Mouse (Mus musculus): ENCODE measurements around the gene Slc35c2.

The Slc35c2 gene

DNA sequence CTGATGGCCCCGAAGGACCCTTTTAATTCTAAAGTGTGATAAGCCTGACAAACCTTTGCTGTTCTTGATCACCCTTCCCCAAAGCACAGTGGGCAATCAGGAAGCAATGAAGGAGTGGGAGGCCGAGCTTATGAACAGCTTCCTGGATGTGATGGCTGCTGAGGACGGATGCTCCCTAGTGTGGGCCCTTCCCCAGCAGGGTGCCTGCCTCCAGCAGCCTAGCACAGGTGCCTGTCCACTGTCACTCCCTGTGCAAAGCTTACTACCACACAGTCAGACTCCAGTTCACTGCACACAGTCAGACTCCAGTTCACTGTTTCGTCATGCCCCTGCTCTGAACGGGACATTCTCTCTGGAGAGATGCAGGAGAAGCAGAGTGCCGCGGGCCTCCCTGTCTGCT is 24.7 kb upstream of the Slc35c2 start:
- DNase-seq (ENCODE audit: low spot score in 2 of 2) = no peak

DNA sequence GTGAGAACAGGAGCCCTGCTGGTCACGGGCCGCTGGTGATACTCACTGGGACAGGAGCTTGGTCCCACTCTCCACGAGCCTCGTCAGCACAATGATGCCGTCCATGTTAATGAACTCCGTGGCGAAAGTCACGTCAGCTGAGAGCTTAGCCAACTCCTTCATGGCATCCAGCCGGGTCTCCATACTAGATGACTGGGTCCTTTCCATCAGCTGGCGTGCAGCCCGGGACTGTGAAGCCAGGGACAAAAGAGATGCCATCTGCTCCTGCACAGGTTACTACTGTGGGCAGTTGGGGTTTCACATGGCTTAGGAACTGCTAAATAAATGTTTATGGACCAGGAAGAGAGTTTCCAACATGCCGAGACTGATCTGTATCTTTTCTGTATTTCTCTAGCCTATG is 23.9 kb upstream of the Slc35c2 start:
- DNase-seq (ENCODE audit: low spot score in 2 of 2) = no peak

DNA sequence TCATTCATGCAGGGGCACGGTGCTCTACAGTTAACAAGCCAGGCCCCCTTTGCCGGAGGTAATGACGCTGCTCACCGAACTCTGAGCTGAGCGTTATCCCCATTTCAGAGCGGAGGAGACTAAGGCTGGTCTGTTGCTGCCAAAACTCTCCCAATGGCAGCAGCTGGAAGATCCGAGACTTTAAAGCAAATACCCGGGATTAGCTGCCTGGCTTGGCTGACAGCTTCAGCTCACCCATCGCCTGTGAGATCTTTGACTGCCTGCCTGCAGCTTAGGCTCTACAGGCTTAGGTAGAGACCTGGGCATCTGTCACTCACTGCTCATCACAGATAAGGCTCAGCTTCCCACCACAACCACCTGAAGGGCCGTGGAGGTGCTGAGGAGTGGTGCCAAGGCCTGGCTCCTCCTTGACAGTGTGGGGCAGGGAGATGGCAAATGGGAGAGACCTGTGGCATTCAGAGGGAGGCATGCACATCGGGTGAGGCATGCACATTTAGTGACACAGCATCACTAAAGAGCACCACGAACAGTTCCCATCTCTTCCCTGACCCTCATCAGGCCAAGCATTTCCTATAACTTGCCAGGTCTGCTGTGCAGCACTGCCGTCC is 23.3 kb upstream of the Slc35c2 start:
- DNase-seq (ENCODE audit: low spot score in 2 of 2) = no peak

DNA sequence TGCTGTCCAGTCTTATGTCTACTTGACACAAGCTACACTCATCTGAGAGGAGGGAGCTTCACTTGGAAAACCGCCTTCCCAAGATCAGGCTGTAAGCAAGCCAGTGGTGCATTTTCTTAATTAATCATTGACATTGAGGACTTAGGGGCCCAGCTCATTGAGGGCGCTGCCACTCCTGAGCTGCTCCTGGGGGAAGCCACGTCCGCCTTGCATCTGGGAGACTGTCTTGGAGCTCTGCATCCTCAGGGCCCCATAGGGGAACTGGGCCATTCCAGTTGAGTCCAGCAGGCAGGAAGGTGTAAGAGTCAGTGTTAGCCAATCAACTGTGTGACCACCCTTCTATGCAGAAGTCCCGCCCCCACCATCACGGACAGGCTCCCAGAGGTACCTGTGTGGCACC is 20.1 kb upstream of the Slc35c2 start:
- no peak for DNase-seq (ENCODE audit: low spot score in 2 of 2)

GRCm38 (mm10) chr2:165305438-165305837 is 17.8 kb upstream of the Slc35c2 start:
- DNase-seq (ENCODE audit: low spot score in 2 of 2) = no peak

DNA sequence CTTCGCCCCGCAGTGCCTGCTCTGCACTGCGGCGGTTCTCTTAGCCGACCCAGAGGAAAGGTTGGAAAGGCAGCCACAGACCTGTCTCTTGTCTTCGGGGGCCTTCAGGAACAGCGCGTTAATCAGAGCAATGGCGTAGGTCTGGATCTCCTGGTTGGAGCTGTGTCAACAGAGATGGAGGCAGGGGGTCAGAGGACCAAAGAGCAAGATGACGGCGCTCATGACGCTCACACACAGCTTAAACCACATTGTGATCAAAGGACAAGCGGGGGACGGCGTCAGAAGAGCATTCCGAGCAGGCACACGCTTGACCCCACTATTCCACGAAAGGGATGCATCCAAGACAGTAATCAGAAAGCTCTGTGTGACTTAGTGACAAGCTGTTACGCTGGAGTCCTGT is 17.1 kb upstream of the Slc35c2 start:
- DNase-seq (ENCODE audit: low spot score in 2 of 2) = no peak

GRCm38 (mm10) chr2:165303354-165304012 is 15.8 kb upstream of the Slc35c2 start:
- DNase-seq (ENCODE audit: low spot score in 2 of 2) = no peak

DNA sequence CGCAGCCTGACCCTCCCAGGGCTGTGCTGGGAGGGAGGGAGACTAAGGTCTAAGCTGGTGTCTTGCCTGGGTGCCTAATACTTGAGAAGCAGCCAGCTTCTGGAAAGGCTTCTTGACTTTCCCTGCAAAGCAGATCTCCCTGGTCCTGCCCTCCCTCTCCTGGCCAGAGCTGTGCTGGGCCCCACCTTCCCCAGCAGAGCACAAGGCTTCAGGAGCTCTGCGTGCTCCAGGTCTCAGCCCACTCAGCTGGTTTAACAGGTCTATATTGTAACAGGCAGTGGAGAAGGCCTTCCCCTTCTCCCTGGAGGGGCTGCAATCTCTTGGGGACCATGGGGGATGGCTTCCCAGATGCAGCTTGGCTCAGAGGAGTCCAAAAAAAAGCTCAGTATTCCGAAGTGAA is 13.7 kb upstream of the Slc35c2 start:
- DNase-seq (ENCODE audit: low spot score in 2 of 2) = no peak

DNA sequence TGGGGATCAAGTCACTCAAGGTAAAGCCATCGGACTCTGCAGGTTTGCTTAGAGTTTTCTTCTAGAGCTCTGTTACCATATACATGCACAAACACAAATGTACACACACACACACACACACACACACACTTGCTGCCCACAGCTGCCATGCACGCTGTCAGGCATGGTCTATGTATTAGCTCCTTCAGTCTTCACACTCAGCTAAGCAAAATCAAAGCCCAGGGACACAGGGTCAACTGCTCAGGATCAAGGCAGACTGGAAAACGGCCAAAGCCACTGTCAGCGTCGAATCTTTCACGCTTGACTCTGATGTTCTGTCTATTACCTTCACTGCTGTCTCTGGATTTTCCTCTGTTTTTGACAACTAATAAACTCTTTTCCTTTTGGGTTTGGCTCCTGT is 13.2 kb upstream of the Slc35c2 start:
- DNase-seq (ENCODE audit: low spot score in 2 of 2) = no peak

DNA sequence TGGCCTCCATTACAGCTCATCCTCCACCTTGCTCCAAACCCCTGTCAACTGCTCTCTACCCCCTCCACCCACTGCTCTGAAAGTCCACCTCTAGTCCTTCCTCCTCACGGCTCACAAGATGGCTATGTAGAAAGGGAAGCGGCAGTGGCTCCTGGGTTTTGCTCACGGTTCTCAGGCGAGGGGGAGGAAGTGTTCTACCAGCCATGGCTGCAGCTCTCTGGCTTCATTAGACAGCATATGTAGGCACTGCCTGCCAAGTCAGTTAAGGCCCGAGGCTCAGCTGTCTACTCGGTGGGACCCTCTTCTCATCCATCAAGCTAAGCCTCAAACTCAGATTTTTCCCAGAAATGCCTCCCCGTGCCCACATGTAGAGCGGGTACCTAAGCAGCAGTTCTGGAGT is 12.8 kb upstream of the Slc35c2 start:
- no peak for DNase-seq (ENCODE audit: low spot score in 2 of 2)

DNA sequence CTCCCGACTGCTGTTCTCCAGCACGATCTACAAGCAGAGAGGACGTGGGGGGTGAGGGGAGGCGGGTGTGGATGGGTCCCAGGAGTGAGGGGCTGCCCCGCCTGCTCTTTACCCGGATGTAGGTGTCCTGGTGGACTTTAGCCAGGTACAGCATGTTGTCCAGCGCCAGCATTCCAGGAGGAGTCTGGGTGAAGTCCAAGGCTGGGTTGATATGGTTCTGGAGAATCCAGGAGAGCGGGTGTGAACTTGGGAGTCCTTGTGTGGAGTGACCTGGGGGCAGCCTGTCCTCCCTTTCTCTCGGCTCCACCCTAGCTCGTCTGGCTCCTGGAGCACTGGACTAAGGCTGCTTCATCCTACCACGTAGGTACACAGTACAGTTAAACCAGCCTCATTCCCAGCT is 9.8 kb upstream of the Slc35c2 start:
- no peak for DNase-seq (ENCODE audit: low spot score in 2 of 2)

DNA sequence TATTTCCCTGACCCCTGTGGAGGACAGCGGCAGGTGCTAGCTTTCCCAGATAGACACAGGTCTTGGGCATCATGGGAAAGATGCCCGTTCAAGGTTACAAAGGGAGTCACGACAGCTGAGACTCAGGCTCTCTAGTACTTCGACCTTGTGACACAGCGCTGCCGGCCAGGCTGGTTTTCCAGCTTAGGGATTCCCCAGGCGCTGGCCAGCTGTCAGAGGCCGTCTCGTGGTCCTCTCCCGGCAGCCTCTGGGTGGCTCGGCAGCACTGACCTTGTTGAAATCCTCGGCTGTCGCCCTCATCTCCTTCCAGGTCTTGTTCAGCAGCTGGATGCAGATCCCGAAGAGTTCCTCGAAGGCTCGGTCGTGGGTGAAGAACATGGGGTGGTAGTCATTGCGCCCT is 8.9 kb upstream of the Slc35c2 start:
- DNase-seq (ENCODE audit: low spot score in 2 of 2) = no peak

DNA sequence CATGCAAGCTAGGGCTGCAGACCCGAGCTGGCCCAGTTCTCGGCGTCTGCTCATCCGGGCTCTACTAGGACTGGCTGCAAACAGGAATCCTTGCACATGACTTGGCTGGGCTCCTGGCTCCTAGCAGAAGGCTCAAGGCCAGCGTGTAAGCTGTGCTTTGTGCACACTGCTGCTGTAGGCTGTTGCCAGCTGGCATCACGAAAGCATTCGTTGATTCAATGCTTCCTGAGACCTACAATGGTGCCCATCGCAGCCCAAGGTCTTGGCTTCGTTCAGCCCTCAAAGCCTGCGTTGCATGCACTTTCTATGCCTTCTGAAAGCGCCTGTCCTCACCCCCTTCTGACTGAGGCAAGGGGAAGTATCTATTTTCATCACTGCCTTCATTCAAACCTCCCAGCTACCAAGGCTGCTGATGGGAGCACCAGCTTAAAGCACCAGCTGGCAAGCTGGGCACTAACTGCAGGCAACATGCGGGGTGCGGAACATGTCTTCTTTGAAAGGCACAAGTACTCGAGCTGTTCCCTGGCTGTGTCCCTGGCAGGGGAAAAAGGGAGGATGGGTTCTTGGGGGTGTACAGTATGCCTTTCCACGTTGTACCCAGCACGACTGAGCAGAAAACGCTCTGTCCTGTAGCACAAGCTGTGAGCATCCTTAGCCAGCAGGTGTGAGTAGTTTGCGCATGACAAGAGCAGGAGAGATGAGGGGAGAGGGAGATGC is 804 bp upstream of the Slc35c2 start:
- DNase-seq (ENCODE audit: low spot score in 2 of 2) = peak; percentile 49 to 80

- DNase-seq (ENCODE audit: low spot score in 2 of 2) = no peak
Observed at GRCm38 (mm10) chr2:165286361-165287201, 1.1 kb downstream of the Slc35c2 start.

GRCm38 (mm10) chr2:165285621-165286020 is 2.0 kb downstream of the Slc35c2 start:
- DNase-seq (ENCODE audit: low spot score in 2 of 2) = no peak

DNA sequence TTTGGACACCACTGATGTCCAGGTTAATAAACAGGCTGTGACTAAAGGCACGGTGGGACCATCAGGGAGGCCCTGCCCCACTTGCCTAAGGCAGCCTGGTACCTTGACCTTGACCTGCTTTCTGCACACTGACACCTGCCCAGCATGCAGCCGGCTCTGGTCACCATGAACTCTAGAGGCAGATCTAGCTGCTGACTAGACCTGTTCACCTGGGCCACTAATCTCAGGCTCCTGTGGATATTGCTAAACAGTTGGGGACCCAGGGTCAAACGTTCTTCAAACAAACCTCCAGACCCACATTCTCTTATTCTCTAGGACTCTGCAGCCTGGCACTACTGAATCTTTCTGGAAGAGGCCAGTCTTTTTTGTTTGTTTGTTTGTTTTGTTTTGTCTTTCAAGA is 2.6 kb downstream of the Slc35c2 start:
- DNase-seq (ENCODE audit: low spot score in 2 of 2) = no peak

GRCm38 (mm10) chr2:165284377-165284776 is 3.3 kb downstream of the Slc35c2 start:
- DNase-seq (ENCODE audit: low spot score in 2 of 2) = no peak

DNA sequence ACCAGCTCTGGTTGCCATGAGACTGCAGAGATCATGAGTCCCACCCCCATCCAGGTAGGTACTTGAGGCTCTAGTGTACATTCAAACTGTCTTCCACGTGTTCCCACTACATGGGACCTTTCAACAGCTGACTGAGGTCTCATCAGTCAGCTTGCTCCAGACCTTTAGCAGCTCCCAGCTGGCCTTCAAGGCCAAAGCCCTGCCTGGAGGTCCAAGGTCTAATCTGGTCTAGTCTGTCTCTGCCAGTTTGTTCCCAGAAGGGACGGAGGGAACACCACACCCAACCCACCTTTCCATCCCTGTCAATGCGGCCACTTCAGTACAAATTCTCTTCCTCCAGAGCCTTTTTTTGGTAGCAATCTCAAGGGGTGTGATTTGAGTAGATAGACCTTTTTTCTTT is 4.0 kb downstream of the Slc35c2 start:
- no peak for DNase-seq (ENCODE audit: low spot score in 2 of 2)

GRCm38 (mm10) chr2:165281779-165282311 is 5.8 kb downstream of the Slc35c2 start:
- peak in 1 of 2 experiments; percentile 31 for DNase-seq (ENCODE audit: low spot score in 2 of 2)

GRCm38 (mm10) chr2:165279351-165279750 is 8.3 kb downstream of the Slc35c2 start:
- no peak for DNase-seq (ENCODE audit: low spot score in 2 of 2)

DNA sequence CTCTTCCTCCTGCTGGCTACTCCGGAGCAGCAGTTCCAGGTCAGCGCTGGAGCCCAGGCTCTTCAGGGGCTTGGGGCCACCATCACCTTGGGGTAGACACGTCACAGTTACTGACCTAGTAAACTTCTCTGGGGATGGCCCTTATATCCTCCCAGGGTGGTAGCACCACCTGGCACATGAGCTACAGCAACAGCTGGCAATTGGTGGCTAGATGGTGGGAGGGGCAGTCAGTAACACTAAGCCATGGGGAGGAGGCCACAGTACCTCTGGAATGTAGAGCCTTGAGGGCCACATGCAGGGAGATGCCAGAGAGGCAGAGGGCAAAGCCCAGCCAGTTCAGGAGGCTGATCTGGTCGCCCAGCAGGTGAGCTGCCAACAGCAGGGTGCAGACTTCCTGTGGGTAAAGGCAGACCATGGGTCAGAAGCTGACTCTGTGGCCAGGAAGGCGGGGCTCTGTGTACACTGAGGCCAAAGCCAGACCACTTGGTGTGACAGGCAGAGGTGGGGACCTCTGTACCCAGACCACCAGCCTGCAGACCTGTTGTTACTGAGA is 10.4 kb downstream of the Slc35c2 start:
- no peak for DNase-seq (ENCODE audit: low spot score in 2 of 2)

DNA sequence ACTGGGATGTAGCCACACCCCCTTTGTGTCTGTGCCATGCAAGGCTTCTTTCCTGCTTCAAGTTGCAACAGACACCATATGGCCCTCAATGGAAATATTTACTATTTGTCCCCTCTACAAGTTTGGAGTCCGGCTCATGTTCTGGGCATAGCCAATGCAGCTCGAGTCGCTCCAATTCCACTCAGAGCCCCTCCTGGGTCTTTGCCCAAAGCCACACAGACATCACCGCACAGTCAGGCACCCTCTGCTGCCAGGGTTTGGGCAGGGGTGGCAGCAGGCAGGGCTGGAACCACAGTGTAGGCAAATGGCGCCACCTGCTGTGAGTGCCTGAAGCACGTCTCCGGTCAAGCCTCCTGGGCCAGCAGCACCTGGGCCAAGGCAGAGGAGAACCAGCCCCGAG is 11.8 kb downstream of the Slc35c2 start:
- peak; percentile 41 to 66 for DNase-seq (ENCODE audit: low spot score in 2 of 2)
